Mouse (Mus musculus) lung, postnatal 0 days (tissue): ENCODE measurements around the gene H2-M5. TPM values are rescaled to one million over a fixed set of nuclear protein-coding genes. Genes with fewer than 3 reads are reported as not detected.

Experiments
- ATAC-seq: fragments of 200-750 bp; cut with Nextera tagmentation; 2 replicates; pipeline ENCODE4 v1.8.0; 2017; ENCODE audit warnings: moderate library complexity
- DNase-seq: peaks from one replicate; pipeline ENCODE4 v3.0.0-alpha.2; 2016; ENCODE audit warnings: low spot score
- H3K27ac ChIP-seq: fragments of 300-500 bp; sonication (generic); 2 replicates; pipeline ENCODE4 v1.5.1; 2014; ENCODE audit warnings: antibody characterized with exemption, mild to moderate bottlenecking, low read length, mixed read lengths
- H3K27me3 ChIP-seq: fragments of 300-500 bp; sonication (generic); replicated peaks from 2 replicates; pipeline ENCODE4 v1.6.1; 2014; ENCODE audit warnings: low read length, mixed read lengths; ENCODE audit not compliant: insufficient read depth
- H3K36me3 ChIP-seq: fragments of 300-500 bp; sonication (generic); 2 replicates; pipeline ENCODE4 v1.6.1; 2014; ENCODE audit warnings: low read length, mixed read lengths; ENCODE audit not compliant: insufficient read depth
- H3K4me1 ChIP-seq: fragments of 300-500 bp; sonication (generic); 2 replicates; pipeline ENCODE4 v1.6.1; 2014; ENCODE audit warnings: antibody characterized with exemption, low read depth, low read length, mixed read lengths; ENCODE audit not compliant: insufficient read depth
- H3K4me2 ChIP-seq: fragments of 300-500 bp; sonication (generic); replicated peaks from 2 replicates; pipeline ENCODE4 v1.6.1; 2014; ENCODE audit warnings: low read depth, mild to moderate bottlenecking, low read length, moderate library complexity, mixed read lengths
- H3K4me3 ChIP-seq: fragments of 300-500 bp; sonication (generic); 2 replicates; pipeline ENCODE4 v1.5.1; 2014; ENCODE audit warnings: low read depth, low read length
- H3K9ac ChIP-seq: fragments of 300-500 bp; sonication (generic); replicated peaks from 2 replicates; pipeline ENCODE4 v1.6.1; 2014; ENCODE audit warnings: low read depth, mild to moderate bottlenecking
- H3K9me3 ChIP-seq: fragments of 300-500 bp; sonication (generic); 2 replicates; pipeline ENCODE4 v1.6.1; 2016; ENCODE audit warnings: low read length, mixed read lengths
- CTCF ChIP-seq: IDR thresholded peaks from 2 replicates; pipeline ENCODE4 v1.5.1; 2016; ENCODE audit warnings: antibody characterized with exemption, mild to moderate bottlenecking
- EP300 ChIP-seq: IDR thresholded peaks from 2 replicates; pipeline ENCODE4 v1.6.1; 2016; ENCODE audit warnings: antibody characterized with exemption, mild to moderate bottlenecking, control low read depth
- WGBS: fragments of 180-500 bp; shearing (Covaris S2); extraction: QIAGEN DNeasy Blood & Tissue Kit; methylation state at CpG from one replicate; pipeline ENCODE4 v1.1.7; 2014; 5-methylcytosine and 5-hydroxymethylcytosine counted together
- polyA plus RNA-seq: library from polyadenylated mRNA; unstranded; fragments of >200 nt; fragmentation: Nextera tagmentation; extraction: Ambion mirVana; gene quantifications from 2 replicates; pipeline ENCODE4 v1.2.1, GENCODE M21; 2015

The H2-M5 gene
- 0.13 and 0.21 TPM in 2 replicates for polyA plus RNA-seq

- Histone ChIP-seq H3K36me3 (no peaks in the 10 kb centered on the region), H3K4me1 (no peaks in the 10 kb centered on the region), H3K4me3 (no peak within 1 kb of the TSS), H3K9ac (no peak within 1 kb of the TSS), H3K4me2 (peak within 1 kb of the TSS; percentile 32), H3K9me3 (no peaks in the 10 kb centered on the region), H3K27me3 (no peaks in the 10 kb centered on the region), H3K27ac (no peak within 1 kb of the TSS)
- DNase-seq (no peak), ATAC-seq (no peak)
- TF ChIP-seq EP300, result no peak
- TF ChIP-seq CTCF, result no peak
- 34% methylated on average over 5 of the region's 5 CpGs for whole genome bisulfite sequencing
Measured at GRCm38 (mm10) chr17:36989437-36989836, at the start of gene H2-M5. TSS of gene H2-M5 (minus strand) at chr17:36989537.

GRCm38 (mm10) chr17:37029162-37029561 lies 39.8 kb upstream of the H2-M5 start:
- Histone ChIP-seq H3K36me3 (no peaks in the 10 kb centered on the region), H3K9ac (no peak overlapping the region), H3K27ac (no peak overlapping the region), H3K4me2 (peak overlapping the region; percentile 52), H3K27me3 (no peaks in the 10 kb centered on the region), H3K4me3 (peak overlapping the region; percentile 57), H3K4me1 (no peaks in the 10 kb centered on the region), H3K9me3 (no peaks in the 10 kb centered on the region)
- TF ChIP-seq EP300, result no peak
- ATAC-seq, result no peak
- DNase-seq, result no peak
- 58% methylated on average over 8 of the region's 8 CpGs for WGBS

- 2% methylated on average over 14 of the region's 14 CpGs for WGBS
- peak overlapping the region; percentile 52 for H3K4me2 ChIP-seq
- H3K9ac ChIP-seq, result no peak overlapping the region
- ATAC-seq (peak; percentile 99), DNase-seq (peak; percentile 95)
- no peaks in the 10 kb centered on the region for H3K36me3 ChIP-seq
- H3K27ac ChIP-seq, result peak overlapping the region; percentile 71
- H3K9me3 ChIP-seq, result no peaks in the 10 kb centered on the region
- no peak for TF ChIP-seq CTCF
- no peak for TF ChIP-seq EP300
- no peaks in the 10 kb centered on the region for H3K4me1 ChIP-seq
- H3K4me3 ChIP-seq, result peak overlapping the region; percentile 57
- no peaks in the 10 kb centered on the region for H3K27me3 ChIP-seq
Measured at GRCm38 (mm10) chr17:37028683-37029120, 39.4 kb upstream of the H2-M5 start.

- Histone ChIP-seq H3K36me3 (no peaks in the 10 kb centered on the region), H3K9ac (no peak overlapping the region), H3K9me3 (no peaks in the 10 kb centered on the region), H3K27me3 (no peaks in the 10 kb centered on the region), H3K4me1 (no peaks in the 10 kb centered on the region), H3K4me2 (peak overlapping the region; percentile 52), H3K4me3 (peak overlapping the region; percentile 57), H3K27ac (peak overlapping the region; percentile 71)
- 6% methylated on average over 10 of the region's 10 CpGs for WGBS
- no peak for DNase-seq
- no peak for TF ChIP-seq CTCF
- peak; percentile 23 for ATAC-seq
Measured at GRCm38 (mm10) chr17:37028212-37028611, 38.9 kb upstream of the H2-M5 start.

GRCm38 (mm10) chr17:37027486-37027885 lies 38.1 kb upstream of the H2-M5 start:
- H3K4me3 ChIP-seq, result no peak overlapping the region
- H3K36me3 ChIP-seq, result no peaks in the 10 kb centered on the region
- ATAC-seq, result no peak
- H3K27me3 ChIP-seq, result no peaks in the 10 kb centered on the region
- H3K4me1 ChIP-seq, result no peaks in the 10 kb centered on the region
- TF ChIP-seq EP300 (no peak), CTCF (no peak)
- H3K9me3 ChIP-seq, result no peaks in the 10 kb centered on the region
- H3K27ac ChIP-seq, result no peak overlapping the region
- H3K4me2 ChIP-seq, result no peak overlapping the region
- H3K9ac ChIP-seq, result no peak overlapping the region
- DNase-seq, result no peak
- 96% methylated on average over 4 of the region's 4 CpGs for WGBS

- ATAC-seq (no peak), DNase-seq (no peak)
- Histone ChIP-seq H3K9ac (no peak overlapping the region), H3K27ac (no peak overlapping the region), H3K4me1 (no peaks in the 10 kb centered on the region), H3K4me3 (no peak overlapping the region), H3K36me3 (no peaks in the 10 kb centered on the region), H3K27me3 (no peaks in the 10 kb centered on the region), H3K9me3 (no peaks in the 10 kb centered on the region), H3K4me2 (no peak overlapping the region)
- TF ChIP-seq EP300 (no peak), CTCF (no peak)
- 83% methylated on average over 2 of the region's 2 CpGs for WGBS
Measured at GRCm38 (mm10) chr17:37026425-37026824, 37.1 kb upstream of the H2-M5 start.
